Mouse (Mus musculus) ES-Bruce4 (cell line): ENCODE results near the gene Dhh.

Experiments
- CTCF ChIP-seq: IDR thresholded peaks from one replicate; pipeline ENCODE4 v1.8.1; 2011; ENCODE audit warnings: low read depth, low read length
- EP300 ChIP-seq: IDR thresholded peaks from 2 replicates; pipeline ENCODE4 v1.6.1; 2011; ENCODE audit warnings: low read depth, low read length; ENCODE audit not compliant: insufficient read depth
- POLR2A ChIP-seq: IDR thresholded peaks from one replicate; pipeline ENCODE4 v1.8.1; 2011; ENCODE audit warnings: low read length; ENCODE audit not compliant: insufficient read depth

GRCm38 (mm10) chr15:98849956-98850600, 48.3 kb downstream of the Dhh start:
- TF ChIP-seq CTCF (no peak), POLR2A (no peak), EP300 (no peak)
